Mouse (Mus musculus) spleen, postnatal 0 days (tissue): ENCODE results near the gene Fam129b. TPM values are rescaled to one million over a fixed set of nuclear protein-coding genes. Genes with fewer than 3 reads are reported as not detected.

Experiments
- polyA plus RNA-seq: library from polyadenylated mRNA; unstranded; fragments of >200 nt; fragmentation: Nextera tagmentation; extraction: Ambion mirVana; gene quantifications from 2 replicates; pipeline ENCODE4 v1.2.1, GENCODE M21; 2015

Gene Fam129b
- polyA plus RNA-seq = 12.4 and 16.1 TPM in 2 replicates

GRCm38 (mm10) chr2:32875675-32876489 is at the start of gene Fam129b:
TSS of gene Fam129b (plus strand) at chr2:32876114.

GRCm38 (mm10) chr2:32846805-32847467 is 29.0 kb upstream of the Fam129b start, which contains the start of gene Stxbp1:
TSS of gene Stxbp1 (minus strand) at chr2:32847245.

DNA sequence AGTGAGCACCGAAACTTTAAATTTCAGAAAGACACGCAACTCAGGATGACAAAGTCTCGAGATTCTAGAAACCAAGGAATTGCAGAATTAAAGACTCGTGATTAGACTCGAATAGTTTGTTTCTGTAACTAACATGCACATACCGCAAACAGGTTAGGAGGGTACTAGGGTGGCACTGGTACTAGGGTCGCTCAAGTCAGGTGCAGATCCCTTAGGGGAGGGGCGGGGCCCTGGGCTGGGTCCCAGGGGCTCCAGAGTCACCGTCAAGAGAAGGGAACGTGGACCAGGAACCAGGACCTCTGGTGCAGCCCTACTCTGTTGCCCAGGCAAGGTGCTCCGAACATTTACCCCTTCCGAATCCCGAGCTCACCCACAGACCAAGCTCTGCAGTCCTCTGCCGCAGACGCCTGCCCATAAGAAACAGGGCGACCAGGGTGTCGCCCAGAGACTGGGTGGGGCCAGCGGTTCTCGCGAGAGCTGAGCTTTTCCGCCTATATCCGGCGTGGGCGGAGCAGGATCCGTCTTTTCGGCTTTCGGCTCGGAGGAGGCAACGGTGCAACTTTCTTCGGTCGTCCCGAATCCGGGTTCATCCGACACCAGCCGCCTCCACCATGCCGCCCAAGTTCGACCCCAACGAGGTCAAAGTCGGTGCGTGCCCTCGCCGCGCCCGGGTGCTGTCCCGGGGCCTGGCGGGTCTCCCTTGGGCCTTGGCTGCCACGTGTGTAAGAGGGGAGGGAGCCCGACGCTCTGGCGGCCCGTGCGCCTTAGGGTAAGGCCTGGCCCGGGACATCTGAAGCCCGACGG is 85.5 kb downstream of the Fam129b start, which contains the start of the genes Rpl12 and Lrsam1:
Gene Rpl12 (plus strand): TSS at position 368 of the 804 bp plus-strand sequence.
Gene Lrsam1 (minus strand): TSS at position 423 of the 804 bp plus-strand sequence.

Other genes starting within 250 kb of the Fam129b start
- 40.5 and 45.8 TPM in 2 replicates for gene Eng, start 229.5 kb upstream of the Fam129b start, polyA plus RNA-seq
- gene Fpgs, start 172.0 kb upstream of the Fam129b start, polyA plus RNA-seq = 20.0 and 22.3 TPM in 2 replicates
- gene Cdk9, start 163.0 kb upstream of the Fam129b start, polyA plus RNA-seq = 71.1 and 76.8 TPM in 2 replicates
- 21.4 and 28.6 TPM in 2 replicates for gene Sh2d3c, start 155.1 kb upstream of the Fam129b start, polyA plus RNA-seq
- gene 6330409D20Rik, start 135.1 kb upstream of the Fam129b start, polyA plus RNA-seq = 0.41 TPM in 1 of 2 replicates, not detected in the other
- 23.5 and 29.9 TPM in 2 replicates for gene Tor2a, start 118.9 kb upstream of the Fam129b start, polyA plus RNA-seq
- 0.05 and 0.17 TPM in 2 replicates for gene Ttc16, start 100.5 kb upstream of the Fam129b start, polyA plus RNA-seq
- 2.4 and 3.0 TPM in 2 replicates for gene Ptrh1, start 100.3 kb upstream of the Fam129b start, polyA plus RNA-seq
- 0.12 and 0.37 TPM in 2 replicates for gene Cfap157, start 91.7 kb upstream of the Fam129b start, polyA plus RNA-seq
- 5.5 and 6.8 TPM in 2 replicates for gene Stxbp1, start 28.9 kb upstream of the Fam129b start, polyA plus RNA-seq
- gene Rpl12, start 85.4 kb downstream of the Fam129b start, polyA plus RNA-seq = 200 and 203 TPM in 2 replicates
- gene Lrsam1, start 85.5 kb downstream of the Fam129b start, polyA plus RNA-seq = 2.7 TPM in 2 replicates
- gene Slc2a8, start 106.0 kb downstream of the Fam129b start, polyA plus RNA-seq = 15.5 and 17.9 TPM in 2 replicates